Mouse (Mus musculus): Measurements from ENCODE around the gene Dclre1c. TPM values are rescaled to one million over a fixed set of nuclear protein-coding genes. Genes with fewer than 3 reads are reported as not detected.

Dclre1c gene
- 10 to 100 TPM; 38.6 to 43.9 TPM for total RNA-seq (2023)

DNA sequence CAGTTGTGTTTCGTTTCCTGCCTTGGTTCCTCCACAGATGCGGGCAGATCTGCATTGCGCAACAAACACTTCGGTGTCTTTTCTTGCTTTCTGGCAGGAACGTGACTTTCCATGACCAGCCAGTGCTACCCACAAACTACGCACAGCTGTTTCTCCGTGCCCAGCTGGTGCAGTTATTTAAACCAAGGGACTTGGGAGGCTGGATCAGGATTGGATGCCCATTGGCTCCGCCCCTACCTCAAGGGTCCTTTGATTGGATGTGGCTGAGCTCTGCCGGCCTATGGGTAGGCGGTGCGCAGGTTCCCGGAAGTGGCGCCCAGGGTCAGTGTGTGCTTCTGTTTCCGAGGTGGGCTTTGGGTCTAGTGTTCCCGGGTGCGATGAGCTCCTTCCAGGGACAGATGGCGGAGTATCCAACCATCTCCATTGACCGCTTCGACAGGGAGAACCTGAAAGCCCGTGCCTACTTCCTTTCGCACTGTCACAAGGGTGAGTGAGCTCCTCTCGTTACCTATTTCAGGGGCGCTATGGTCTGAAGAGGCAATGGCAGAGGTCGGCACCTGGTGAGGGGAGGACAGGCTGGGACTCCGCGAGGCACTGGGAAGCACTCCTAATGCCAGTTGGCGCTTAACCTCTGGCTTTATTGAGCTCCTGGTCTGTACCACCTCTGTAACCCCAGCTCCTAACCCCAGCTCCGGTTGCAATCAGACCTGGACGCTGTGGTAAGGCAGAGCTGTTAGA lies at the start of gene Dclre1c:
Gene Dclre1c (plus strand): TSS at position 291 of the 738 bp plus-strand sequence.

DNA sequence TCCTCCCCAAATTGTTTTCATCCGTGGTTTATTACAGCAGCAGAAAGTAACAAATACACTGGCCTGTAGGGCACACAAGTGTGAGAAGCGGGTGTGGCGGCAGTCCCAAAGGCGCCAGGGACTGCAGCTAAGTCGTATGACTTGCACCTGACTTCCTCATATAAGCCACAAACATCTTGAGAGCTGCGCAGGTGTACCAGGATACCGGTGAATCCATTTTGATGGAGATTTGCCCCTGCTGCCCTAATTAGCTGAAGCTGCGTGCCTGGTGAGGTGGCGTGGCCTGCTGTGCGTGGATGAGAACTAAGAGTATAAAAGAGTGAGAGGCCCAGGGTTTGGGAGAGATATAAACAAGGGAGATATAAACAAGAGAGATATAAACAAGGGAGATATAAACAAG lies 26.8 kb upstream of the Dclre1c start, which contains the start of gene Olah:
Gene Olah (minus strand): TSS at position 101 of the 400 bp plus-strand sequence.

DNA sequence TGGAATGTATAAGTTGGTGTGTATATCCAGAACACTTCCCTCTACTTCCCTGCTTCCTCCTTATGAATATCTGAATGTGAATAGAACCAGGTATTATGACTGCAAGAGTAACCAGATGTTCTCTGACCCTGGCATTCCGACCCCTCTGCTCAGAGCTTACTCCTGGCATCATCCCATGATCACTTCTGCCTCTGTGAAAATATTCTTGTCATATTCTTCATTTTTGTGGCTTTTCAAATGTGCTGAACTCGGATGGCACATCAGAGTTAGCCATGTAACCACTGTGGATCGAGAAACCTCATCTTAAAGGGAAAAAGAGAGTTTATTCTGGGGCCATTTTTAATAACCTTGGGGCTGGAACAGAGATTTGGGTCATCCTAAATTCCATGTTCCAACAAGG lies 1.4 kb upstream of the Dclre1c start, which contains the start of gene Meig1:
Gene Meig1 (minus strand): TSS at position 101 of the 400 bp plus-strand sequence.

DNA sequence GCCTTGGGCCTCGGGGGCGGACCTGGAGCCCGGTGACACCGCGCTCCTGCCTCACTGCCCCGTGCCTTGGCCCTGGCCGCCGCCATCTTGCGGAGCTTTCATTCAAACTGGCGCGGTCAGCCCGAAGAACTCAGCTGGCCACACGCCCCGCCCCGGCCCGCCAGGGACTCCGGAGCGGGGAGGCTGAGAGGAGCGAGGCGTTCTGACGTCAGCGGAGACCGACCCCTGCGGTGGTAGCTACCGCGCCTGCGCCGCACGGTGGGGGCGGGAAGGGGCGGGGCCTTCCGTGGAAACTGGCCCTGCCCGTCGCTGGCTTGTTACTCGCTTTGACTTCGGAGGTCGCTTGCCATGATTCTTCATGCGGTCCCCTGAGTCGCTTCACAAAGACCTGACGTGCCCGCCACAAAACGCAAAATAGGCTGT lies 50.9 kb downstream of the Dclre1c start, which contains the start of gene Suv39h2:
Gene Suv39h2 (minus strand): TSS at position 171 of the 423 bp plus-strand sequence.

DNA sequence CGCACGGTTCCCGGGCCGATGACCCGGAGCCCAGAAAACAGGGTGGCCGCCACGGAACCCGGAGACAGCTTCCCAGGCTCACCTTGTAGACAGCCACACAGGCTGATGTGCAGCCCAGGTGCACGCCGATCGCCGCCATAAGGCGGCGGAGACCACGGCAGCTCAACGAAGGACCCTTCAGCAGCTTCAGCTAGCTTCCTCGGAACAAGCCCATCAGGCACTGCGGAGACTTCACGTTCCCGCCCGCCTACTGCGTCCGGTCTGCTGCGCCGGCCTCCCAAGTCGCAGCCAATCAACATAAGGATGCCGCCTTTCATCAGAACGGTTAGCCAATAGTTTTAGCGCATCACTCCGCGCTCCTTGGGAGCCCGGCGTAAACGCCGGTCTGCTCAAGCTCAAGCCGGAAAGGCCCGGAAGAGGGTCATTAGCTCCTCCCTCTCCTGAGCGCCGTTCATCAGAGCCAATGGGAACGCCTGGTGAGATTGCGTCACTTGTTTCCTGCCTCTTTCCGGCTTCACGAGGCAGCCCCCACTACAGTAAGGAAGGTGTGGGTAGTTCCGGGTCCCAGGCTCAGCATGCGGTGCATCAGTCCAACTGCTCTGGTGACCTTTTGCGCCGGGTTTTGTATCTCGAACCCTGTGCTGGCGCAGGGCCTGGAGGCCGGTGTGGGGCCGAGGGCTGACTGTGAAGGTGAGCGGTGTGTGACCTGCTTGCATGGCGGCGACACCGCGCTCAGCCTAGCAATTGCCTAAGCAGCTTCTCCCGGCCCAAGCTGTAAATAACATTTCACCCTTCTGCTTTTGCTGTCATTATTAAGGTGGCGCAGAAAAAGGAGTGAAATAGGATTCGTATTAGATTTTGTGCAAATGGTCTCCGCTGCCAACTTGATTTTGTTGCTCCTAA lies 88.9 kb downstream of the Dclre1c start, which contains the start of the genes Gm45902, Hspa14 and Cdnf:
Gene Gm45902 (minus strand): TSS at position 239 of the 903 bp plus-strand sequence.
Gene Hspa14 (minus strand): TSS at position 263 of the 903 bp plus-strand sequence.
Gene Cdnf (plus strand): TSS at position 479 of the 903 bp plus-strand sequence.

Other genes starting within 250 kb of the Dclre1c start
- gene Nmt2, start 139.9 kb upstream of the Dclre1c start, total RNA-seq (2023), result 1 to 10 TPM; 6.9 to 9.0 TPM
- 1 to 10 TPM; 1.1 to 1.5 TPM for gene Rpp38, start 91.5 kb upstream of the Dclre1c start, total RNA-seq (2023)
- not detected for gene Acbd7, start 88.0 kb upstream of the Dclre1c start, total RNA-seq (2023)
- not detected for gene Olah, start 26.9 kb upstream of the Dclre1c start, total RNA-seq (2023)
- 1 to 10 TPM in 1 of 2 experiments, not detected in 1; 1.1 TPM for gene Meig1, start 1.5 kb upstream of the Dclre1c start, total RNA-seq (2023)
- gene Suv39h2, start 50.9 kb downstream of the Dclre1c start, total RNA-seq (2023), result 1 to 10 TPM; 2.0 to 3.5 TPM
- gene Gm45902, start 88.7 kb downstream of the Dclre1c start, total RNA-seq (2023), result 10 to 100 TPM; 18.9 to 19.8 TPM
- gene Hspa14, start 88.7 kb downstream of the Dclre1c start, total RNA-seq (2023), result 10 to 100 TPM; 89.6 to 90.6 TPM
- under 1 TPM; 0.49 to 0.99 TPM for gene Cdnf, start 88.9 kb downstream of the Dclre1c start, total RNA-seq (2023)
- gene Fam107b, start 146.4 kb downstream of the Dclre1c start, total RNA-seq (2023), result 100 to 1,000 TPM; 303 to 318 TPM

Data from neutrophil, adult 59 days (primary cell).